Mouse (Mus musculus) gonadal fat pad, adult 2 months (tissue): Measurements from ENCODE around the gene Gm9046. TPM values are rescaled to one million over a fixed set of nuclear protein-coding genes. Genes with fewer than 3 reads are reported as not detected.
"Not testable (repeated sequence)": the region's sequence is repeated elsewhere in the genome, so short reads cannot be mapped to it uniquely, and the experiment has no call there.

Experiments
- DNase-seq: peaks from one replicate; pipeline ENCODE4 v3.0.0-alpha.2; 2012; ENCODE audit warnings: low read depth
- polyA plus RNA-seq: library from polyadenylated mRNA; depleted of rRNA; stranded (reverse); fragments of >200 nt; gene quantifications from 2 replicates; pipeline ENCODE4 v1.2.3, GENCODE M21; 2012; rRNA removed

Gene Gm9046
- polyA plus RNA-seq = not detected in 2 replicates

DNA sequence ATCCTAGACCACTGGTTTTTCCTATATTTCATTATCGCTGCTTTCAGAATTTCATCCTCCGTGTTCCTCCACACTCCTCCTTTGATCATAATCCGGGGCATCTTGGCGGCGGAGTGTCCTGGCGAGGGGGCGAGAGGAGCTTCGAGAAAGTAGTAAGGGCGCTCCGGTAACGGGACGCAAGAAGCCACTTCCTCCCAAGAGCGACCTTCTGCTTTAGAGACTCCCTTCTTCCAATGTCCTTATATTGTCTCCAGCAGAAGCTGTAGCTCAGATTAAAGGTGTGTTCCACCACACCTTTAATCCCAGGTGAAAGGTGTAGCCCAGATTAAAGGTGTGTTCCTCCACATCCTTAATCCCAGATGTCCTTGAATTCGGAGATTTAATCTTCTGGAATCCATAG lies at the start of gene Gm9046:
Gm9046 (minus strand) TSS at position 101 of the 400 bp plus-strand sequence.
- not testable (repeated sequence) for DNase-seq

DNA sequence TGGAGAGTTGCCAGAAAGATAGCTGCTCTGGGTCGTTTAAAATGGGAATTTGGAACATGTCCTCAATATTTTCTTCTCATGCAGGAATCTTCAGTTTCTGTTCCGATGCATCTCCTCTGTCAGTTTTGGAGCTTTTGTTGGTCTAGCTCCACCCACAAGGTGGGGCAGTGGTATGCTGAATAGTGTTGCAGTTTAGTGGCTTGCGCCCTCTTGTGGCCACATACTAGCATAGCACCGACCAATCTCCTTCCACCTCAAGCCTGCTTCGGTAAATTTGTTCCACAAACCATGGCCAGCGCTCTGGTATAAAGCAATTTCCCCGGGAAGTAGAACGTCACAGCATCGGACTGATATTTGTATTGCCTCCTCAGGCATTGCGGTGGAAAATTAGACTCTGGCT lies 27.4 kb upstream of the Gm9046 start:
- peak; percentile 4 for DNase-seq

DNA sequence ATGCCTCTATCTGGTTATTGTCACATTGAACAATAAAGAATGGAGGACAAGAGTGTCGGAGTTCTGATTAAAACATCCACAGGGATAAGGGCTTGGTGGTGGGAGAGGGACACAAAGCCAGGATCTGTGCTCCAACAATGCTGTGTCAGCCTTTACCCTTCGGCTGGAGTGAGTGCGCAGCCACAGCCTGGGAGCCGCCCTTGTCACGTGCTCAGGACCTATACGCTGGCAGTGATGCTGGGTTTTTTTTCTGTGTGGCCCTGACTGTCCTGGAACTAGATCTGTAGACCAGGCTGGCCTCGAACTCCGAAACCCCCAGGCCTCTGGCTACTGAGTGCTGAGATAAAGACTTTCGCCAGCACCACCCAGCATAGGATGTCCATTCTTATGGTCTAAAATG lies 26.5 kb upstream of the Gm9046 start:
- no peak for DNase-seq

DNA sequence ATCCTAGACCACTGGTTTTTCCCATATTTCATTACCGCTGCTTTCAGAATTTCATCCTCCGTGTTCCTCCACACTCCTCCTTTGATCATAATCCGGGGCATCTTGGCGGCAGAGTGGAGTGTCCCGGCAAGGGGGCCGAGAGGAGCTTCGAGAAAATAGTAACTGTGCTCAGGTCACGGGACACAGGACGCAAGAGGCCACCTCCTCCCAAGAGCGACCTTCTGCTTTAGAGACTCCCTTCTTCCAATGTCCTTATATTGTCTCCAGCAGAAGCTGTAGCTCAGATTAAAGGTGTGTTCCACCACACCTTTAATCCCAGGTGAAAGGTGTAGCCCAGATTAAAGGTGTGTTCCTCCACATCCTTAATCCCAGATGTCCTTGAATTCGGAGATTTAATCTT lies 10.9 kb upstream of the Gm9046 start, which contains the start of gene Gm9049:
Gm9049 (minus strand) TSS at position 101 of the 400 bp plus-strand sequence.
- DNase-seq = not testable (repeated sequence)

DNA sequence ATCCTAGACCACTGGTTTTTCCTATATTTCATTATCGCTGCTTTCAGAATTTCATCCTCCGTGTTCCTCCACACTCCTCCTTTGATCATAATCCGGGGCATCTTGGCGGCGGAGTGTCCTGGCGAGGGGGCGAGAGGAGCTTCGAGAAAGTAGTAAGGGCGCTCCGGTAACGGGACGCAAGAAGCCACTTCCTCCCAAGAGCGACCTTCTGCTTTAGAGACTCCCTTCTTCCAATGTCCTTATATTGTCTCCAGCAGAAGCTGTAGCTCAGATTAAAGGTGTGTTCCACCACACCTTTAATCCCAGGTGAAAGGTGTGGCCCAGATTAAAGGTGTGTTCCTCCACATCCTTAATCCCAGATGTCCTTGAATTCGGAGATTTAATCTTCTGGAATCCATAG lies 5.5 kb upstream of the Gm9046 start, which contains the start of gene Gm9048:
Gm9048 (minus strand) TSS at position 101 of the 400 bp plus-strand sequence.
- DNase-seq = not testable (repeated sequence)

DNA sequence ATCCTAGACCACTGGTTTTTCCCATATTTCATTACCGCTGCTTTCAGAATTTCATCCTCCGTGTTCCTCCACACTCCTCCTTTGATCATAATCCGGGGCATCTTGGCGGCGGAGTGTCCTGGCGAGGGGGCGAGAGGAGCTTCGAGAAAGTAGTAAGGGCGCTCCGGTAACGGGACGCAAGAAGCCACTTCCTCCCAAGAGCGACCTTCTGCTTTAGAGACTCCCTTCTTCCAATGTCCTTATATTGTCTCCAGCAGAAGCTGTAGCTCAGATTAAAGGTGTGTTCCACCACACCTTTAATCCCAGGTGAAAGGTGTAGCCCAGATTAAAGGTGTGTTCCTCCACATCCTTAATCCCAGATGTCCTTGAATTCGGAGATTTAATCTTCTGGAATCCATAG lies 5.3 kb downstream of the Gm9046 start, which contains the start of gene Gm9045:
Gm9045 (minus strand) TSS at position 101 of the 400 bp plus-strand sequence.
- not testable (repeated sequence) for DNase-seq

DNA sequence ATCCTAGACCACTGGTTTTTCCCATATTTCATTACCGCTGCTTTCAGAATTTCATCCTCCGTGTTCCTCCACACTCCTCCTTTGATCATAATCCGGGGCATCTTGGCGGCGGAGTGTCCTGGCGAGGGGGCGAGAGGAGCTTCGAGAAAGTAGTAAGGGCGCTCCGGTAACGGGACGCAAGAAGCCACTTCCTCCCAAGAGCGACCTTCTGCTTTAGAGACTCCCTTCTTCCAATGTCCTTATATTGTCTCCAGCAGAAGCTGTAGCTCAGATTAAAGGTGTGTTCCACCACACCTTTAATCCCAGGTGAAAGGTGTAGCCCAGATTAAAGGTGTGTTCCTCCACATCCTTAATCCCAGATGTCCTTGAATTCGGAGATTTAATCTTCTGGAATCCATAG lies 10.7 kb downstream of the Gm9046 start, which contains the start of gene Gm9044:
Gm9044 (minus strand) TSS at position 101 of the 400 bp plus-strand sequence.
- DNase-seq = not testable (repeated sequence)

DNA sequence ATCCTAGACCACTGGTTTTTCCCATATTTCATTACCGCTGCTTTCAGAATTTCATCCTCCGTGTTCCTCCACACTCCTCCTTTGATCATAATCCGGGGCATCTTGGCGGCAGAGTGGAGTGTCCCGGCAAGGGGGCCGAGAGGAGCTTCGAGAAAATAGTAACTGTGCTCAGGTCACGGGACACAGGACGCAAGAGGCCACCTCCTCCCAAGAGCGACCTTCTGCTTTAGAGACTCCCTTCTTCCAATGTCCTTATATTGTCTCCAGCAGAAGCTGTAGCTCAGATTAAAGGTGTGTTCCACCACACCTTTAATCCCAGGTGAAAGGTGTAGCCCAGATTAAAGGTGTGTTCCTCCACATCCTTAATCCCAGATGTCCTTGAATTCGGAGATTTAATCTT lies 16.2 kb downstream of the Gm9046 start, which contains the start of gene Gm9040:
Gm9040 (minus strand) TSS at position 101 of the 400 bp plus-strand sequence.
- DNase-seq = not testable (repeated sequence)

DNA sequence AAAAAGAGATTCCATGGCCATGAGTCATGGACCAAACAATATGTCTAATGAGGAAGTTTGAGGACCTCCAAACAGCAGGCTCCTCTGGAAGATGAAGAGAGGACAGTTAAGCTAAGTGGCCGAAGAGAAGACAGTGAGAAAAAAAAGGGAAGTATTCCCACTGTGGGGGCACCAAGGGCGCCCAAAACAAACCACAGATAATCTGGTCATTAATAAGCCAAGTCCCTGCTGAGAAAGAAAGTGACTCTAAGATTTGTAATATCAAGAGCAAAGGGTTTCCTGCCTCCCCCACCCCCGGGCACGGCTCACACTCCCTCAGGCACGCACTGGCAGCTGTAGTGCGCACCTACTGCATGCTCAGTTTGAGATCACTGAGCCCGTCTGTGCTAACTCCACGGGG lies 24.0 kb downstream of the Gm9046 start:
- DNase-seq = no peak

DNA sequence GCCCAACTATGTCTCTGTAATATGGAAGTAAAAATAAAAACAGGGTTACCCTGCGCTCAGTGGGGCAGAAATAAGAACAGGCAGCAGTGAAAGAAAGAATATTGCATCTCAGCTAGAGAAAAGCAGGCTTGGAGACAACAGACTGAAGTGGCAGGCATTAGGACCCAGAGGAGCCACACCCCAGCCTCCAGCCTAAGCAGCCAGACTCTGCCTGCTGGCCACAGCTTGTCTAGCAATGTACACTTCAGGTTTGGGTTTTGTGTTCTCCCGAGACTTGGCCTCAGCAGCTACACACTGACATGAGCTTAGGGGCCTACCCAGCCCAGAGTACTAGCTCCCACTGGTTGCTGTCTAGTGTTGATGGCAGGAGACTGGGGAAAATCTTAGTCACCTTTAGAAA lies 40.9 kb downstream of the Gm9046 start:
- not testable (repeated sequence) for DNase-seq

DNA sequence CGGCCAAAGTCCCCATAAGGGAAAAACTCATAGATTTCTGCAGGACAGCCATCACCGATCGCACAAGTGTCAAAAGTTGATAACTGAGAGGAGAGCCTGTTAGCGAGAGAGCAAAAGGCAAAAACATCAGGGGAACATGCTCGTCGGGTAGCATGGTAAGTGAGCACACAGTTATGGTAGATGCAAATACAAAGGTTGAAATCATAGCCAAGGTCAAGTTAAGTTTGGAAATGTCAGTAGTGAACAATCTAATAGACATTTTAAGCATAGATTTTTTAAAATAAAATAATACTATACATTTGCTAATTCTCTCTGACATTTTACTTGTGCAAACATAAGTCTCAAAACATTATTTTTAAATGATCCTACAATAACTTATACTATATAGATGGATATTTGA lies 48.1 kb downstream of the Gm9046 start, which contains the start of gene Iltifb:
Iltifb (minus strand) TSS at position 101 of the 400 bp plus-strand sequence.
- DNase-seq = no peak

Other genes starting within 250 kb of the Gm9046 start
- gene Mdm1, start 201.4 kb downstream of the Gm9046 start, polyA plus RNA-seq = 4.9 and 5.9 TPM in 2 replicates
- not detected in 2 replicates for gene Il22, start 138.3 kb downstream of the Gm9046 start, polyA plus RNA-seq
- not detected in 2 replicates for gene Gm32717, start 102.5 kb downstream of the Gm9046 start, polyA plus RNA-seq
- gene Gm32802, start 84.6 kb downstream of the Gm9046 start, polyA plus RNA-seq = not detected in 2 replicates
- gene Iltifb, start 48.2 kb downstream of the Gm9046 start, polyA plus RNA-seq = not detected in 2 replicates
- gene Gm9040, start 16.3 kb downstream of the Gm9046 start, polyA plus RNA-seq = not detected in 2 replicates
- gene Gm9044, start 10.8 kb downstream of the Gm9046 start, polyA plus RNA-seq = not detected in 2 replicates
- gene Gm9045, start 5.4 kb downstream of the Gm9046 start, polyA plus RNA-seq = 0.06 TPM in 1 of 2 replicates, not detected in the other
- gene Gm9048, start 5.4 kb upstream of the Gm9046 start, polyA plus RNA-seq = not detected in 2 replicates
- gene Gm9049, start 10.8 kb upstream of the Gm9046 start, polyA plus RNA-seq = 0.06 TPM in 1 of 2 replicates, not detected in the other
- not detected in 2 replicates for gene Ifng, start 97.8 kb upstream of the Gm9046 start, polyA plus RNA-seq